Mouse (Mus musculus): ENCODE measurements around the gene Impdh2. TPM values are rescaled to one million over a fixed set of nuclear protein-coding genes. Genes with fewer than 3 reads are reported as not detected.

Impdh2 gene
- total and polyA plus RNA-seq, 3 experiments, result 405 to 485 (median 483) TPM

DNA sequence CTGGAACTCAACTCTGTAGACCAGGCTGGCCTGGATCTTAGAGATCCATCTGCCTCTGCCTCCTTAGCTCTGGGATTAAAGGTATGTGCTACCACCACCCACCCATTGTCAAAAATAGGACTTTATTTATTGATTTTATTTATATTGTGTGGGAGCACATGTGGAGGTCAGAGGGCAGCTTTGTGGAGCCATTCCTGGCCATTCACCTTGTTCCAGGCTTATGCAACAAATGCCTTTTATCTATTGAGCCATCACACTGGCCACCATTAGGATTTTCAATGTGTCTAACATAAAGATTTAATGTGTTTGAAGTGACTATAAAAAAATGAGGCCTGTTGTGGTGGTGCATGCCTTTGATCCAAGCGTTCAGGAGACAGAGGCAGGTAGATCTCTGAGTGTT, 28.6 kb upstream of the Impdh2 start:
- H3K27ac ChIP-seq (ENCODE audit: insufficient read depth, low read depth), result no peak overlapping the region
- H3K27me3 ChIP-seq (replicated peaks), result no peaks in the 10 kb centered on the region
- H3K9ac ChIP-seq (ENCODE audit: insufficient read depth, low read depth), result no peak overlapping the region
- peaks cover 51% of the 10 kb centered on the region for H3K79me2 ChIP-seq (replicated peaks; ENCODE audit: control insufficient read depth, extremely low read depth, insufficient read depth, poor library complexity, severe bottlenecking)
- peaks cover 0 to 6% of the 10 kb centered on the region in 2 experiments; a peak in 1 of 4 replicates for H3K4me1 ChIP-seq (ENCODE audit: control insufficient read depth in 1 of 2, insufficient read depth in 2 of 2)
- H3K4me2 ChIP-seq (ENCODE audit: insufficient read depth, low read depth, poor library complexity, severe bottlenecking), result no peak overlapping the region
- dilution Hi-C loops (cut with MboI; ENCODE audit: extremely low pct_ligation_motif_present, extremely low pct_unique_long_range_greater_than_20kb, low sequenced_read_pairs), result no loop called here
- DNase-seq (ENCODE audit: extremely low read depth), result no peak
- no peak overlapping the region for H3K4me3 ChIP-seq (replicated peaks in 1 of 3; ENCODE audit: low read depth in 2 of 3, low read length in 2 of 3, poor library complexity in 1 of 3)
- TF ChIP-seq UBTF (IDR thresholded peaks at IDR 0.05; ENCODE audit: low read depth, low read length) (no peak), BHLHE40 (IDR thresholded peaks at IDR 0.05; ENCODE audit: low read depth, low read length) (no peak), POLR2AphosphoS2 (IDR thresholded peaks at IDR 0.05; ENCODE audit: low read depth, low read length) (no peak), USF2 (conservative IDR thresholded peaks at IDR 0.05; ENCODE audit: low read depth, low read length) (no peak), ZC3H11A (IDR thresholded peaks at IDR 0.05; ENCODE audit: low read depth, low read length) (no peak)
- no peaks in the 10 kb centered on the region for H3K9me3 ChIP-seq (replicated peaks; ENCODE audit: low read length)
- peaks cover 65 to 93% of the 10 kb centered on the region in 2 experiments for H3K36me3 ChIP-seq (replicated peaks in 1 of 2; ENCODE audit: control insufficient read depth in 1 of 2, insufficient read depth in 1 of 2, low read length in 1 of 2)
- in situ Hi-C loops (cut with MboI; ENCODE audit: low pct_ligation_motif_present, low pct_unique_long_range_greater_than_20kb, low sequenced_read_pairs), result no loop called here

DNA sequence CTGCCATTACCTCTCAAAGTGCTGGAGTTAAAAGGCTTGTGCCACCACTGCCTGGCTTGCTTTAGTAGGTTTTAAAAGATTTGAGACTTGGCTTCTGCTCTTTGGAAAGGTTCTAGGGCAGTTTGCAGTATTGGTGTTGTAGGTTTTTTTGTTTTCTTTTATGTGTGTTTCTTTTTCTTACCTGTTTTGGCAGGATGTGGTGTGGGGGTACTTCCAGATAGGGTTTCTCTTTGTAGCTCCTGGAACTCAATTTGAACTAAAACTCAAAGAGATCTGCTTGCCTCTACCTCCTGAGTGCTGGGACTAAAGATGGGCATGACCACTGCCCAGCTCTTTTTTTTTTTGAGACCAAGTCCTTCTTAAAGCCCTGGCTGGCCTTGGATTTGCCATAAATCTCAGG, 19.2 kb upstream of the Impdh2 start:
- H3K4me1 ChIP-seq (ENCODE audit: control insufficient read depth in 1 of 2, insufficient read depth in 2 of 2), result no peaks in the 10 kb centered on the region
- no peak overlapping the region for H3K4me2 ChIP-seq (ENCODE audit: insufficient read depth, low read depth, poor library complexity, severe bottlenecking)
- dilution Hi-C loops (cut with MboI; ENCODE audit: extremely low pct_ligation_motif_present, extremely low pct_unique_long_range_greater_than_20kb, low sequenced_read_pairs) (no loop called here), in situ Hi-C loops (cut with MboI; ENCODE audit: low pct_ligation_motif_present, low pct_unique_long_range_greater_than_20kb, low sequenced_read_pairs) (no loop called here)
- no peak overlapping the region for H3K9ac ChIP-seq (ENCODE audit: insufficient read depth, low read depth)
- TF ChIP-seq TBP (conservative IDR thresholded peaks at IDR 0.05; ENCODE audit: low read depth, low read length) (no peak), SMC3 (IDR thresholded peaks at IDR 0.05; ENCODE audit: low read depth, low read length) (no peak), USF2 (conservative IDR thresholded peaks at IDR 0.05; ENCODE audit: low read depth, low read length) (no peak), TCF12 (IDR thresholded peaks at IDR 0.05; ENCODE audit: low read depth, low read length) (no peak), ETS1 (conservative IDR thresholded peaks at IDR 0.05; ENCODE audit: low read depth, low read length) (no peak), MAFK (IDR thresholded peaks at IDR 0.05; ENCODE audit: insufficient replicate concordance, low read length) (no peak), ZNF384 (IDR thresholded peaks at IDR 0.05; ENCODE audit: low read depth, low read length) (no peak), BHLHE40 (IDR thresholded peaks at IDR 0.05; ENCODE audit: low read depth, low read length) (no peak), ZMIZ1 (IDR thresholded peaks at IDR 0.05; ENCODE audit: low read depth, low read length) (no peak), MYC (IDR thresholded peaks at IDR 0.05; ENCODE audit: low read depth, low read length) (no peak), RAD21 (IDR thresholded peaks at IDR 0.05; ENCODE audit: low read depth, low read length) (no peak), RCOR1 (conservative IDR thresholded peaks at IDR 0.05; ENCODE audit: low read depth, low read length) (no peak), UBTF (IDR thresholded peaks at IDR 0.05; ENCODE audit: low read depth, low read length) (no peak), POLR2A (IDR thresholded peaks at IDR 0.05; ENCODE audit: low read depth, low read length) (no peak), JUND (conservative IDR thresholded peaks at IDR 0.05; ENCODE audit: low read depth, low read length) (no peak), KAT2A (IDR thresholded peaks at IDR 0.05; ENCODE audit: insufficient replicate concordance, low read length) (no peak), POLR2AphosphoS2 (IDR thresholded peaks at IDR 0.05; ENCODE audit: low read depth, low read length) (no peak), EP300 (IDR thresholded peaks at IDR 0.05; ENCODE audit: low read length) (no peak)
- H3K27ac ChIP-seq (ENCODE audit: insufficient read depth, low read depth), result no peak overlapping the region
- peaks cover 36% of the 10 kb centered on the region for H3K79me2 ChIP-seq (replicated peaks; ENCODE audit: control insufficient read depth, extremely low read depth, insufficient read depth, poor library complexity, severe bottlenecking)
- no peak overlapping the region for H3K4me3 ChIP-seq (replicated peaks in 1 of 3; ENCODE audit: low read depth in 2 of 3, low read length in 2 of 3, poor library complexity in 1 of 3)
- DNase-seq (ENCODE audit: extremely low read depth), result no peak
- H3K9me3 ChIP-seq (replicated peaks; ENCODE audit: low read length), result no peaks in the 10 kb centered on the region
- peaks cover 68 to 86% of the 10 kb centered on the region in 2 experiments for H3K36me3 ChIP-seq (replicated peaks in 1 of 2; ENCODE audit: control insufficient read depth in 1 of 2, insufficient read depth in 1 of 2, low read length in 1 of 2)
- no peaks in the 10 kb centered on the region for H3K27me3 ChIP-seq (replicated peaks)
